Mouse (Mus musculus) right cerebral cortex, postnatal 14 days (tissue): ENCODE measurements around the gene Nfkbil1.
A peak's percentile ranks its signal among the peaks of the same experiment; 100 is the strongest.

ENCODE experiments used
- DNase-seq: peaks from one replicate; pipeline ENCODE4 v3.0.0; 2022

Gene Nfkbil1

DNA sequence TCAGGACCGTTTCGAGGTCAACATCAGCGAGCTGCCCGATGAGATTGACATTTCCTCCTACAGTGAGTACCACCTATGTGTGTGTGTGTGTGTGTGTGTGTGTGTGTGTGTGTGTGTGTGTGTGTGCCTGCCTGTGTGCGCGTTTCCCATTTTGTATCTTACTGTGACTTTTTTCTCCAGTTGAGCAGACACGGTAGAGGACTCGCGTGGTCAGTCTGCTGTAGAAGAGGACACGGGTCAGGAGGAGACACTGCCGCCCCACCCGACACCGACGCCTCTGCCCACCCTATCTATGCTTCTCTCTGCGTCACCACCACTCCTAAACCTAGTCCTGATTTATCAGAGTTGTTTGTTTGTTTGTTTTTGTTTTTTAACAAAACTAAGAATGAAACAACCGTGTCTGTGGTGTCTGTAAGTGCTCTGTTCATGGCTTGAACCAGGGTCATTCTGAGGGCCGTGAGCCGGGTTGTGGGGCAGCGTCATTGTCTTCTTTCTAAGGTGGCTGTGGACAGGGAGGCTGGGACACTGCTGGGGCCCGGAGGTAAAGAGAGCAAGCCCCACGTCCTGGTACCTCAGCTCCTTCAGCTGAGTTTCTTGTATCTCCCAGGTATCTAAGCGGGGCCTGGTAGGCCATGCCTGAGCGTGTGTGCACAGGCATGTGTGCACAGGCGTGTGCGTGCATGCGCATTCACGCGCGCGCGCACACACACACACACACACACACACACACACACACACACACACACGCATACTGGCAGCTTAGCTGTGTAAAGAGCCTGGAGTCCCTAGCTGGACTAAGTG is 17.9 kb upstream of the Nfkbil1 start:
- no peak for DNase-seq

DNA sequence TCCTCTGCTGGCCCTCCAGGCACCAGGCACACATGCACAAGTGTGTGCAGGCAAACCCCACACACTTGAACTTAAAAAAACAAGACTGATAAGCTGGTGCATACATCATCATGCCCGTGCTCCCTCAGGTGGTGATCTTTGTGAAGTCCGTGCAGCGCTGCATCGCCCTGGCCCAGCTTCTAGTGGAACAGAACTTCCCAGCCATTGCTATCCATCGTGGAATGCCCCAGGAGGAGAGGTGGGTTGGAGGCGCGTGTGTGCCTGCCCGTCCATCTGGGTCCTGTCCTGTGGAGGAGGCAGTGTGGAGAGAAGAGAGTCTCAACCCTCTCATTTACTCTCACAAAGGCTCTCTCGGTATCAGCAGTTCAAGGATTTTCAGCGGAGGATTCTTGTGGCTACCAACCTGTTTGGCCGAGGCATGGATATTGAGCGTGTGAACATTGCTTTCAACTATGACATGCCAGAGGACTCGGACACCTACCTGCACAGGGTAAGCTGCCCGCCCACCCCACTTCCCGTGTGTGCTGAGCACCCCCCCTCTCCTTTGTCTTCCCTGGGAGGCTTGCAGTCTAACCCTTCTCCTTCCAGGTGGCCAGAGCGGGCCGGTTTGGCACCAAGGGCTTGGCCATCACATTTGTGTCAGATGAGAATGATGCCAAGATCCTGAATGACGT is 17.2 kb upstream of the Nfkbil1 start:
- no peak for DNase-seq

GRCm38 (mm10) chr17:35251981-35252380 is 16.4 kb upstream of the Nfkbil1 start:
- no peak for DNase-seq

GRCm38 (mm10) chr17:35251162-35251719 is 15.6 kb upstream of the Nfkbil1 start:
- no peak for DNase-seq

- no peak for DNase-seq
Observed at GRCm38 (mm10) chr17:35250348-35251120, 14.9 kb upstream of the Nfkbil1 start.

- no peak for DNase-seq
Observed at GRCm38 (mm10) chr17:35249451-35250197, 14.0 kb upstream of the Nfkbil1 start.

- no peak for DNase-seq
Observed at GRCm38 (mm10) chr17:35248986-35249385, 13.4 kb upstream of the Nfkbil1 start.

GRCm38 (mm10) chr17:35247144-35247543 is 11.6 kb upstream of the Nfkbil1 start:
- DNase-seq = no peak

- DNase-seq = no peak
Observed at GRCm38 (mm10) chr17:35245731-35246623, 10.4 kb upstream of the Nfkbil1 start.

- no peak for DNase-seq
Observed at GRCm38 (mm10) chr17:35244999-35245398, 9.4 kb upstream of the Nfkbil1 start.

DNA sequence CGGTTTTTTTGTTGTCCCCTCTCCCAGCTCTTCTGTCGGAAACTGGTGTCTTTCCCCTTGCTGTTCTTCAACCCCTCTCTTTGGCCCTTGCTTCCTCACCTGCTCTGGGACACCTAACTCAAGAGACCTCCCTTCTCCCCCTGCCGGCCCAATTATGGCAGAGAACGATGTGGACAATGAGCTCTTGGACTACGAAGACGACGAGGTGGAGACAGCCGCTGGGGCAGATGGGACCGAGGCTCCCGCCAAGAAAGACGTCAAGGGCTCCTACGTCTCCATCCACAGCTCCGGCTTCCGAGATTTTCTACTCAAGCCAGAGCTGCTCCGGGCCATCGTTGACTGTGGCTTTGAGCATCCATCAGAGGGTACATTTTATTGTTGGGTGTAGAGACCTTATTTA is 7.5 kb upstream of the Nfkbil1 start:
- peak; percentile 63 for DNase-seq

DNA sequence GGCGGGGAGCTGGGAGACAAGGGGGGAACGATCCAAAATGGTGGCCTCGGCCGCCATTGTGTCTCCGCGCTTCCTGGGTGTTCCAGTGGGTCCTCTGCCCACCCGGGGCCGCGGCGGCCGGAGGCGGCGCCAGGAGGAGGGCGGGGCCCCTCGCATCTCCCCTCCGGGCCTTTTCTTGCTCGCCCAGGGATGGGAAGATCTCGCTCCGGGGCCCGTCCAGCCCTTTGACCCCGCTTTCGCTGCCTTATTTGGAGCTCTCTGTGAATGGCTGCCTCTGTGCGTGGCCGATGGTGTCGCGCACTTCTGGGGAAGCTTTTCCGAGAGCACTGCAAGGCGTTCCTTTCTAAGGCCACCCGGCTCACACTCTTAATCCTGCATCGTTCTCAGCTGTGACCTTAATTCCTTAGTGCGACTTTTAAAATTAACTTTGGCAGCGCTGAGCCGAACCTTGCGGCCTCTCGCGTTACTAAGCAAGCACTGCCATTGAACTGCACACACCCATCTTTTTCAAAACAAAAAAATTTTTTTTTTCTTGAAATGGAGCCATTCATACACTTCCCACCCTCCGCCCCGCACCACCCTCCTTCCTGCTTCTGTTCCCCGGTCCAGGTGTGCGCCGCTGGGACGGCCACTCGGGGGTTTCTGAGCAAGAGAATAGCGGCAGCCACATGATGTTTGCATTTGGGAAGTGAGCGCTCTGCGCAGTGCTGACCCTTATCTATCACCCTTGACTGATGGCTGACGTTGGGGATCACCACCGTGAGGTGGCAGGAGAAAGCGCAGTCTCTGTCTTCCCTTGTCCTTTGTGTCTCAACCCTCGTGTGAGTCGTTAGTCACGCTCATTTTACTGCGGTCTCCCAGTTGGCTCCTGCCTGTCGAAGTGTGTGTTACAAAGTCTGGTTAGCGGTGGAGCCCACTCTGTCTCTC is 6.7 kb upstream of the Nfkbil1 start:
- DNase-seq = peak; percentile 63

DNA sequence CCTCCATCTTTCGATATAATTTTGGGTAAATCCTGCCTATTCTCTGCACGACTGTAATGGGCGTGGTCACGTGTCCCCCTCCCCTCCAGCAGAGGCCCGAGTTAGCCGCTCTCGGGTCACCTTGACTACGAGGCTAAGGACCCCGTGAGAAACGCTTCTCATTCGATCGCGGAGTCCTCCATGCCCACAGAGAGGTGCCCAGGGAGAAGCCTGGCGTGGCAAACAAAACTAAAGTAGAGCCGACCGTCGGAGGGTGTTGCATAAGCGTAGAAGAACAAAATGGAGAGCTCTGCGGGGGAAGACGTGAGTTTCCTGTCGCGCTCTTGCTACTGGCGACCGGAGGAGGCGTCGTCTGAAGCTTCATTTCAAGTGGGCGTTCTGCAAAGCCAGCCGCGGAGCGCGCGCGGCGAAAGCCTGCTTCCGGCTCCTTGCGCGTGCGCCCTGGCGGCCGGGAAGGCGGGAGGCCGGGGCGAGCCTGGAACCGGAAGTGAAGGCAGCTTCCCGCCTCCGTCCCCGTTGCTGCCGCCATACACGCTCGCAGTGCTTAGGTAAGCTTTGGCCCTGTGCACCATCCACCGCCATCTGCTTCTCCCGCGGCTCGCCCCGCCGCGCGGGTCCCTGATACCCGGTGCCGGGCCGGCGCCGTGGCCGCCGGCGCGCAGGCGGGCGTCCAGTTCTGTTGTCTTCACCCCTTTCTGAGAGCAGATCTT is 5.9 kb upstream of the Nfkbil1 start, which contains the start of gene Ddx39b:
TSS of gene Ddx39b (plus strand) at position 442 of the 710 bp plus-strand sequence.
- peak; percentile 95 for DNase-seq

GRCm38 (mm10) chr17:35240384-35241304 is 5.1 kb upstream of the Nfkbil1 start:
- DNase-seq = no peak

- DNase-seq = no peak
Observed at GRCm38 (mm10) chr17:35239700-35240099, 4.1 kb upstream of the Nfkbil1 start.

DNA sequence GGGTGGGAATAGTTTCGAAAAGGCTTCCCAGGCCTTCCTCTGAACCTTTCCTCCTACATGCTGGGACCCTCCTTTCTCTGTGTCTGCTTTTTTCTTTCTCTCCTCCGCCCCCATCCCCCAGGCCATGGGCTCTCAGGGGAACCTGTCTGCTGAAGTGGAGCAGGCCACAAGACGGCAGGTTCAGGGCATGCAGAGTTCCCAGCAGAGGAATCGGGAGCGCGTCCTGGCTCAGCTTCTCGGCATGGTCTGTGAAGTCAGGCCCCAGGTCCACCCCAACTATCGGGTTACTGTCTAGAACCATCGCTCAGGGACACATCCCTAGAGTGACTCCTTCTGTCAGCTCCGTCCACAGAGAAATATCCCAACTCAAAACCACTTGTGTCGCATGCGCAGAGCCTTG is 1.9 kb upstream of the Nfkbil1 start:
- DNase-seq = no peak

DNA sequence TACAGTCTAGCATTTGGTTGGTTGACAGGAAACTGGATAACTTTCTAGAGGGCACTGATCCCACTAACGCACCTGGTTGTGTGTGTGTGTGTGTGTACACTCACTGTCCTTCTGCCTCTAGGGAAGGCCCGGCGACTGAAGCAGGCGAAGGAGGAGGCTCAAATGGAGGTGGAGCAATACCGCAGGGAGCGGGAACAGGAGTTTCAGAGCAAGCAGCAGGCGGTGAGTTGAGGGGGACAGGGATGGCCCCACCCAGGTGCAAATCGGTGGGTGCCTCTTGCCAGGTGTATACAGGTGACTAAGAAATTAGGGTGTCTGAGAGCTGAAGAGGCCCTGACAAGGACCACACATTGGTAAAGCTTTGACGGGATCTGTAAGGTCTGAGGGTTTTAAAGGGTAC is 1.4 kb upstream of the Nfkbil1 start:
- no peak for DNase-seq

DNA sequence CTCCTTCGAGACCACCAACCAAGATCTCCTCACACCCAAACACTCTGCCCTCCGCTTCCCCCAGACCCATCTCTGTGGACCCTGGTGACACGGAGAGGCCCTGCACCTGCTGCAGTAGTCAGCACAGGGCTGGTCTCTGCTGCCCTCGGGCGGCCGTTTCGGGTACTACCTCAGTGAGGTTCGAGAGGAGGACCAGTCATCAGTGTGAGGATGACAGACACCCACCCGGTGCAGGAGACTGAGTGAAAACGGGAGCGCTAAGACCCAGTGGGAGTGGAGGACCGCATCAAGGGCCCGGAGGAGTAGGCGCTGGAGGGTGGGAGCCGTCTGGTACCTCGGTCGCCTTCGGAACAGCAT is 776 bp upstream of the Nfkbil1 start:
- peak; percentile 99 for DNase-seq

DNA sequence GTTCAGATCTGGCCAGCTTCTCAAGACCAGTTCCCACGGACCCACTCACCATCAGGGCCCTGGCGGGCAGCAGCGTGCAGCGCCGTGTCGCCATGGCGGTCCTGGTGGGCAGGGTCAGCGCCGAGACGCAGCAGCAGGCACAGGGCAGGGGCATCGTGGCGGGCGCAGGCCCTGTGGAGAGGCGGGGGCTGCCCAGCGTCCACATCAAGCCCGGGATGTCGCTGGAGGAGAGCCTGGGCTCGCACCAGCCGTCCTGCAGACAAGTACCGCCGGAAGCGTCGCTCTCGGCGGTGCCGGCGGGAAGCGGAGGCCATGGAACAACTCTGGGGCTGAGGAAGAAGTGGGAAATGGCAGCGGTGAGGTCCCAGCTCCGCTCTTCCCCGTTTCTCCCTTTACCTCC is 689 bp downstream of the Nfkbil1 start:
- no peak for DNase-seq
